Mouse (Mus musculus) gastrocnemius, adult 8-10 months (tissue): ENCODE results near the gene Smg5. TPM values are rescaled to one million over a fixed set of nuclear protein-coding genes. Genes with fewer than 3 reads are reported as not detected.
"Not testable (repeated sequence)": the region's sequence is repeated elsewhere in the genome, so short reads cannot be mapped to it uniquely, and the experiment has no call there.

ENCODE experiments used
- DNase-seq, 2 experiments: peaks; one replicate each; pipeline ENCODE4 v3.0.0; 2022; ENCODE audit warnings: low spot score in 2 of 2
- total RNA-seq, 4 experiments: library from RNA; stranded (reverse); gene quantifications; 2 replicates each; pipeline ENCODE4 v1.2.4; 2022

The Smg5 gene
- total RNA-seq = 10 to 100 TPM; 39.0 to 54.6 (median 44.5) TPM

DNA sequence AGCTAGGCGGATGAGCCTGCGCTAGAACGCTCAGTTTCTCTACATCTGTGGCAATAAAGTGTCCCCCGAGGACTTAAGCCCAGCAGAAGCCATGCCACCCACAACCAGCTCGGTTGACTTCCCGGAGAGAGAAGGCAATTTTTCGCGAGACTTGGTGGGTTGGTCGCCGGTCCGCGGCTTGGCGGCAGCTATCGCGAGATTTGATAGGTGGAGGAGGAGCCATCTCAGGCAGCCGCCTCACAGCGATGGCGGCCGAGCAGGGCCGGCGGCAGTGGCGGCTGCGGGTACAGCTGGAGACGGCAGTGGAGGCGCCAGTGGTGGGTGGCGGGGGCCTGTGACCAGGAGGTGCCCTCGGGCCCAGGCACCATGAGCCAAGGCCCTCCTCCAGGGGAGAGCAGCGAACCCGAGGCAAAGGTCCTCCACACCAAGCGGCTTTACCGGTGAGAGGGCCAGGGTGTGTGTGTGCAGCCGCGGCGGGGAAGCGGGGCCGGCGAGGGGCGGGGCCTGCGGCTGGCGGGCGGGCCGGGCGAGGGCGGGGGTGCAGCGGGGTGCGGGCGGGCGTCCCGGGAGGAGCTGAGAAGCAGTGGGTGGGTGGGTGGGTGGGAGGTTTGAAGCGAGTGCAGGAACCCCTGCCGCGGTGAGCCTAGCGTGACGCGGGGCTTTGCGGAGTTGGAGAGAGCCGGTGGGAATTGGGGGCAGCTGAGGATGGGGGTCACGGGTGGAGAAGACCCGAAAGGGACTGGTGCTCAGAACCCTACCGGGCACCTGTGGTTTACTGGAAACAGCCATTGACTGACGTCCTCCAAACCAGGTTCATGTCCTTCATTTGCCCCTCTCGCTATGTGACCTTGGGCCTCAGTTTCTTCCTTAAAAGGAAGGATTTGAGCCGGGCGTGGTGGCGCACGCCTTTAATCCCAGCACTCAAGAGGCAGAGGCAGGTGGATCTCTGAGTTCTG lies at the start of gene Smg5, which contains the start of gene Tmem79:
Smg5 (plus strand) TSS at position 203 of the 956 bp plus-strand sequence.
Tmem79 (minus strand) TSS at position 91 of the 956 bp plus-strand sequence.
- DNase-seq = peak; percentile 92 to 95

DNA sequence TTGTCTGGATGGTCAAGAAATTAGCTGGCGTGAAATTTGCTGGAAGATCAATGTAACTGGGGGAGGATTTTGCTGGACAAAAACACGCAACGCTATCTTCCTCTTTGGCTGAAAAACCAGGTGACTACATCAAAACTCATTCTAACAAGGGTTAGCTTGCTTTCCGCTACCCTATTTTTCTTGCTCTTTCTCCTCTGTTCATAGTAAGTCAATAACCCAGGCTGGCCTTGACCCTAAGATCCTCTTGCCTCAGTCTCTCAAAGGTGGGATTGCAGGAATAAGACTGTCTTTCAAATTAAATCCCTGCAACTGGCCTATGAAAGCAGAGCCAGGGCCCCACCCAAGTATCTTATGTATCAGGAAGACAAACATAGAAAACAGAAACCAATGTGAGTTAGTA lies 49.0 kb upstream of the Smg5 start, which contains the start of gene Gm38392:
Gm38392 (minus strand) TSS at position 101 of the 400 bp plus-strand sequence.
- DNase-seq = no peak

DNA sequence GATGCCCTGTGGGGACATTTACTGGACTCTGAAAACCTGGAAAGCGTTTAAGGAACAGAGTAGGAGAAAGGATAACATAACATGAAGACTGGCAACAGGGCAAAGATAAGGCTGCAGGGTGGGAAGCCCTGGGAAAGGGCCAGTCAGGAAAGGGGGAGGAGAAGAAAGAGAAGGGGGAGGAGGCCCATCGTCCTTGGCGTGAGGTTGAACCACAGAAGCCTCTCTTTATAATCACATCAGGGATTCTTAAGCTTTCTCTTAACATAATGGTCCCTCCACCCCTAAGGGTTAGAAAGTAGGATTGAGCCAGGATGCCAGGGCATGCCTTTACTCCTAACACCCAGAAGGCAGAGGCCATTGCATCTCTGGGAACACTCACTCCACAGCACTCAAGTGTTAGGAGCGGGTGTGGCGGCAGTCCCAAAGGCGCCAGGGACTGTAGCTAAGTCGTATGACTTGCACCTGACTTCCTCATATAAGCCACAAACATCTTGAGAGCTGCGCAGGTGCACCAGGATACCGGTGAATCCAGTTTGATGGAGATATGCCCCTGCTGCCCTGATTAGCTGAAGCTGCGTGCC lies 47.8 kb upstream of the Smg5 start:
- not testable (repeated sequence) for DNase-seq

DNA sequence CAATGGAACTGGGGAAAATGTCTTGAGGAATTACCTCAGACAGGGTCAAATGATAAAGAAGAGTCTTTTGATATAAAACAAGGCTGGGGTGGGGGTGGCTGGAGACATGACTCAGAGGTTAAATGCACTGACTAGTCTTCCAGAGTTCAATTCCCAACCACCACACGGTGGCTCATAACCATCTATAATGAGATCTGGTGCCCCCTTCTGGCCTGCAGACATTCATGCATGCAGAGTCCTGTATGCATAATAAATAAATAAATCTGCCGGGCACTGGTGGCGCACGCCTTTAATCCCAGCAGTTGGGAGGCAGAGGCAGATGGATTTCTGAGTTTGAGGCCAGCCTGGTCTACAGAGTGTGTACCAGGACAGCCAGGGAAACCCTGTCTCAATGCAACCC lies 44.1 kb upstream of the Smg5 start:
- no peak for DNase-seq

DNA sequence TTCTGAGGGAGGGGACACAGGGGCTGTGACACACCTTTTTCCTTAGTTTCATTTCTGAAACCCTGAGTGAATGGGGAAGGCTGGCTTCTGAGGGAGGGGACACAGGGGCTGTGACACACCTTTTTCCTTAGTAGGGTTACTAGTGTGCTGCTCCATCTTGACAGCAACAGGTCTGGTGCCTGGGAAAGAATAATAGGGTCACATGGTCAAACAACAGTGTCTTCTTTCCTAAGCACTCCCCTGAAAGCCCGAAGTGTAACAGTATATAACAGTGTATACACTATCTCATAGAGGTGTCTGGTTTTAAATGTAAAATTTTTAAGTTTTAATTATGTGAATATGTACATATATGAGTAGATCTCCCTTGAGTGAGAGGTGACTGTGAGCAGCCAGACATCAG lies 40.8 kb upstream of the Smg5 start:
- not testable (repeated sequence) for DNase-seq

DNA sequence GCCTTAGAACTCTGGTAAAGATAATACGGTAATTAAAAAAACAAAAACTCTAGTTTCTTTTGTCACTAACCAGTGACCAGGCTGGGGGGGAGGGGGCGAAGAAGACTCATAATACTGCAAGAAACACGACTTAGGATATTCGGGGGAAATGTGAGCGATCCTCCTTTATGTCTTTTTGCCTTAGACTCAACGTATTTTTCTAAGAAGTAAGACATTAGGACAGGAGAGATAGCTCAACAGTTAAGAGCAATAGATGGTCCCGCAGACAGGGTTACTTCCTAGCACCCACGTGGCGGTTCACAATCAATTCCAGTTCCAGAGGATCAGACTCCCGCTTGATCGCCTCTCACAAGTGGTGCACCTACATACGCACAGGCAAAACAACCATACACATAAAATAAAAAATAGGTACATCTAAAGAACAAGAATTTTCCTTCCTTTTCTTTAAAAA lies 39.9 kb upstream of the Smg5 start:
- no peak for DNase-seq

DNA sequence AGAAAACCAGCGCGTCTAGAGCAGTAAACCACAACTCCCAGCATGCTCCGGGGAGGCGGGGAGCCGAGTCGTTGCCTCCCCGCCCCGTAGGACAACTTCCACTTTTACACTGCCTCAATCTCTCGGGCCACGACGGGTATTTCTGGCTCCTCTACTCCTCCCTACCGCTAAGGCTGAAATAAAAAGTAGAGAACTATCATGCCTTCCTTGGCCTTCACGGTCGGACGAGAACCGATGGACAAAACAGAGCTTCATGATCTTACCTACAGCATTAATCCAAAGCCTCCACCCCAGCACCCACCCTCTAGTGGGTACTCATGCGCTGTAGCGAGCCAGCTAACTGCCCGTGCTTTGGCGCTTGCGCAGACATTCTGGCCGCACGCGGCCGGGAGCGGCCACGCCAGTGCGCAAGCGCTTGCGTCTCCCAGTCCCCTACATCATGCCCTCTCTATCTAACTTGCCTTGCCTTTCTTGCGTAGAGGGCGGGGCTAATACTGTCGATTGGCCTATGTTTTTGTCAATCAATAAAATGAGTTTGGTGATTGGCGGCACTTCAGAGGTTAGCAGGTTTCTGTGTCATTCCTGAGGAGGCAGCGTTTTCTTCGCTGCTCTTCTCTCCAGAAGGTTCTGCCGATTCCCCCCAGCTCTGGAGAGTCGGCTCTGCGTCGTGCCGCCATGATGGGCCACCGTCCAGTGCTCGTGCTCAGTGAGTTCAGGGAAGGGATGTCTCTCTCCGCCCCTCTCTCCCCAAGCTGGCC lies 39.3 kb upstream of the Smg5 start, which contains the start of the genes Tsacc and Cct3:
Tsacc (minus strand) TSS at position 439 of the 758 bp plus-strand sequence.
Cct3 (plus strand) TSS at position 556 of the 758 bp plus-strand sequence.
- DNase-seq = peak; percentile 91 to 96

DNA sequence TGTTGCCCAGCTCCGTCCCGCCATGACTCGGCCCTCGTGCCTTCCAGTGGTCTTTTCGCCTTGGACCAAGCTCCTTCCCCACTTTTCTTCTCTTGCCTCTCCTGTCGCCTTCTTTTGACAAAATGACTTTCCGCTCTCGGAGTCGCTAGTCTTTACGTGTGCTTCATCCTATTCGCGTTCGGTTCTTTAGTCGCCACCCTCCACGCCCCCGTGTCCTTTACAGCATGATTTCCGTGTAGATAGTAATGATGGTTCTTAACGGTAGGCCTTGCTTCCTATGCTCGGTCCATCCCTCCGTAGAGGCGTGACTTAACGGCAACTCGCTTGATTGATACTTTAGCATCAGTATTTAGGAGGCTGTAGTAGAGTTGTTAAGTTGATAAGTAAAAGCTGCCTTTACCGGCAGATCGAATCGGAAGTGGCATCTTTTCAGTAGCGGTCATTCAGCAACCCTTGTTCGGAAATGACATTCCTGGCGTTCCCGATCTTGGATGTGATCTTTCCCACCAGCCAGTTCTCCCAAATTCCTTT lies 38.7 kb upstream of the Smg5 start:
- DNase-seq = no peak

DNA sequence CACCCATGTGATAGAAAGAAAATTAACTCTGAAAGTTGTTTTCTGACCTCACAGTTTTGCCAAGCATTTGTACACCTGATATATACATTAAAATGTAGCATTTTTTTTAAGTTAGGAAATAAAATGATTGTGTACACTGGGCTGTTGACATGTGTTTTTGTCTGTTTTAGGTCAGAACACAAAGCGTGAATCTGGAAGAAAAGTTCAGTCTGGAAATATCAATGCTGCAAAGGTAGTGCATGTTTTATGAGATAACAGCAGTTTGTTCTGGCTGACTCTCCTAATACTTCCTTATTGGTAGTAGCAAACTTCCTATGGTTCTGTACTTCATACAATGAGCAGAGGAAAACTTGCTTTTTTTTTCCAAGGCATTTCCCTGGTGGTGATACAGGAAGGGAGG lies 36.9 kb upstream of the Smg5 start:
- no peak for DNase-seq

DNA sequence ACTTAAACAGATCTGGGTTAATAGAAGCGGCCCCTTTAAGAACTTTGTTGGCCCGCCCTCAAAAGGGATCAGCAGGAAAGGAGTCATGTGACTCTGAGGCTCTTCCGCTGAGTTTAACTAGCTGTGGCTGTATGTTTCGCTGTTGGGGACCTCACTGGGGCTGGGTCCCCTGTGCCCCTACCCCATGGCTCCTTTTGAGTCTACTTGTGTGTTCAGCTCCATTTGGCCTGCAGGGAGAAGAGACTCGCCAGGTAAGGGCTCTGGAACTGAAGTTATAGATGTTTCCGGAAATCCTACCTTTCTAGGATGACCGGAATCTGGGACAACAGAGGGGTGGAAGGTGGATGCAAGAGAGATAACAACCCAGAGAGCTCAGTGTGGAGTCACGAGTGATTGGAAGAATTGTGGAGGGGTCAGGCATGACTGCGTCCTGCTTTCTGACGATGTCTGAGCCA lies 11.1 kb upstream of the Smg5 start, which contains the start of gene Glmp:
Glmp (plus strand) TSS at position 73 of the 455 bp plus-strand sequence.
- peak; percentile 42 to 45 for DNase-seq

DNA sequence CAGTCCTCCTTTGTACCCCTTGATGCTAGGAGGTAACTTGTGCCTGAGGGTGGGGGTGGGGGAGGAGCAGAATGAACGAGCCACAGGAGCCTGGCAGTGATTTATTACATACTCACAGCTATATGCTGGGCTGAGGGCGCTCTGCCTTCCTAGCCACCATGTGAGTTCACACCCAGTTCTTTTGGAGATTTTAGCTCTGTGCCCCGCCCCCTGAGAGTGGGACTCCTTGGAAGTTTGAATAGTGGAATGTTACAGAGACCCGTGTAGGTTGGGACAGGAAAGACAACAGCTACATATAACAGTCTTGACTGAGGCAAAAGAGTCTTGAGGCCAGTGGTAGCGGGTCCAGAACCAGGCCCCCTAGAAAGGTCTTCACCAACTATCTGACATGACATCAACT lies 7.1 kb upstream of the Smg5 start:
- DNase-seq = no peak

DNA sequence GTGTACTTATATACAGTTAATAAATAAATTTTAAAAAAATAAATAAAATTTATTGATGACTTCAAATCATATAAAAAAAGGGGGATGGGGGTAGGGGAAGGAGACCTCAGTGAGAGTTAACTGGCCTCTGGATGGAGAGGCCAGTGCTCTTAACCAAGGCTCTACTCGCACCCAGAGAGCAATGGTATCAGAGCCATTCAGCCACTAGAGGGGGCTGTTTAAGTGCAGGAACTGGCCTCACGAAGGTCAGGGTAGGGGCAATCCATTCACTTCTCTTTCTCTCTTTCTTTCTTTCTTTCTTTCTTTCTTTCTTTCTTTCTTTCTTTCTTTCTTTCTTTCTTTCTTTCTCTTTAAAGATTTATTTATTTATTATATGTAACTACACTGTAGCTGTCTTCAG lies 4.8 kb upstream of the Smg5 start:
- DNase-seq = no peak

DNA sequence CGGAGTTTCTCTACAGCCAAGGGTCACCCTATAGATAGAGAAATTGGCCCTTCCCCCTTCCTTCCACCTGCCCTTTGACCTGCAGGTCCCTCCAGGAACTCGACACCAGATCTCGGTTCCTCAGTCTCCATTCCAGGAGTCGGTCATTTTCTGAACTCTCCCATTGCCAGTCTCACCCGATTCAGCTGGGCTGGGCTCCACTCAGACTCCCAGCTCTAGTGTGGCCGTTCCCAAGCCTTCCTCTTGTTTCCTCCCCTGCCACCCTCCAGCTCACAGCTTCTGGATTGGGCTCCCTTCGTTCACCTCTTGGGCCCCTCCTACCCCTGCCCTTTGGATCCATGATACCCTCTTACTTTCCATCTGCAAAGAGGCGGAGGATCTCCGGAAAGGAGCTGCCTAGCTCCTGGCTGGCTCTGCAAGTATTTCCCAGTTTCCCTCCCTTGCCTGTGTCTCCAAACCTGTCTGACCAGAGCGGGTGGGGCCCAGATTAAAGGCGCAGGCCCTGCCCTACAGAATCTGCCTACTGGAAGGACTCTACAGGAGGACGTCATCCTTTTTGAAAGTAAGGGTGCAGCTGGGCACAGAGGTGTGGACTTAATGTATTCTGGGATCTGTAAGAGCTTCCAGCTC lies 1.9 kb upstream of the Smg5 start:
- DNase-seq = no peak

DNA sequence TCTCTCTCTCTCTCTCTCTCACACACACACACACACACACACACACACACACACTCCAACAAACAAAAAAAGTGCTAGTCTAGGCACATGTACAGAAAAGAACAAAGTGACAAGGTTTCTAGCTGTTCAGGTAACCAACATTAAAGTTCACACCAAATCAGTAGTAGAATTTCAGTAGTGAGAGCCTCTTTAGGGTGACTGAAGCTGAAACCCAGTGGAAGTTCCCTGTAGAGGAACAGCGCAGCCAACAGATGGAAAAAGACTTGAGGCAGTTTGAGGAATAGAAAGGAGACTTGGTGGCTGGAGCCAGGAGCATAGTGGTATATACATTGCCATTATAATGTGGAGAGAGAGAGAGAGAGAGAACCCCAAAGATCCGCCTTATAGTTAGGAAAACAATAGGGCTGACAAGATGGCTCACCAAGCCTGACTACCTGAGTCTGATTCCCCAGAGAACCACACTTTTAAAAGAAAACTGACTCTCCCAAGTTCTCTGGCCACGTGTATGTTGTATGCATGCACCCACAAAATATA lies 1.1 kb upstream of the Smg5 start:
- DNase-seq = no peak

DNA sequence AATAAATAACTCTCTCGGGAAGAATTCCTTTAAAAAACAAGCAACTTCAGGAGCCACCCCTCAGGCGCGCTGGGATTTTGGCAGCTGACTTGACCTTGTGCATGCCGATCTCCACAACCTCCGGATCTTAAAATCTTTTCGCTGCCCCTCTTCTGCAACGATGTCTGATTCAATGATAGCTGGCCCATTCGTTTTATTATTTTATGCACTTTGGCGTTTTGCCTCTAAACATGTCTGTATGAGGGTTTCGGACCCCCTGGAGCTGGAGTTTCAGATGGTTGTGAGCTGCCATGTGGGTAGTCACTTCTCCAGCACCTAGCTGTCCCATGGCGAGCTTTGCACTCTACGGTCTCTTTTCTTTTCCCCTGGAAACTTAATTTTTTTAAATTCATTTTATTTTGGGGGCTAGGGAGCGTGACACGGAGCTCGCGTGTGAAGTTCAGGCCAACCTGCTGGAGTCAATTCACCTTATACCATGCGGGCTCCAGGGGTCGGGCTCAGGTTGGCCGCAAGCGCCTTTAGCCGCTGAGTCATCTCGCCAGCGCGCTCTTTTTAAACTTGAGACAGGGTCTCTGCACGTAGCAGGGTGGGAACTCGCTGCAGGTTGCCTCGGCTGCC lies 515 bp upstream of the Smg5 start:
- no peak for DNase-seq

DNA sequence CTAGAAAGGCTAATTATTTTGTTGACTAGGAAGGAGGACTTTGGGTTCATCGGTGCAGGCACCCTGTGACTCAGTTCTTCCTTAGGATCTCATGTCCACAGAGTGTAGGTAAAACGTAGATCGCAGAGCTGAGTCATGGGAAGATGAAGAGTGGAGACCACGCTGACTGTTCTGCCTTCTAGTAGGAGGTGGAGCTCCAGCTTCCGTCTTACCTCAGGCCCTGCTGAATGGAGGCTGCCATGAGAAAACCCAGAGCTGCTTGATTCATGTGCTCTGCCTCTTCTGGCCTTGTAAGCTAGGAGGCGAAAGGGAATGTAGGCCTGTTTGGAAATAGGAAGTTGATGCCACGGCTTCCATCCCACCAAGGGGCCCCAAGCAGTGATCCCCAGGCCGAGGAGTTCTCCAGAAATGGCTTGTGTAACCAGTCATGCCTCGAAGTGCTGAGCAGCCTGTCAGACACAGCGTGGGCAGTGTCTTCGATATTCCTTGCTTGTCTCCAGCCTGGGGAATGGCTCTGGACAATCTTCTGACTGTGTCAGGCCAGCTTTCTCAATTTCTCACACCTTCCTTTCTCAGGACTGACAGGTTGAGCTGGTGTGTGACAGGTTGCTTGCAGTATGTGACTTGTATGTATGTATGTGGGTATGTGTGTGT lies 1.4 kb downstream of the Smg5 start:
- no peak for DNase-seq

DNA sequence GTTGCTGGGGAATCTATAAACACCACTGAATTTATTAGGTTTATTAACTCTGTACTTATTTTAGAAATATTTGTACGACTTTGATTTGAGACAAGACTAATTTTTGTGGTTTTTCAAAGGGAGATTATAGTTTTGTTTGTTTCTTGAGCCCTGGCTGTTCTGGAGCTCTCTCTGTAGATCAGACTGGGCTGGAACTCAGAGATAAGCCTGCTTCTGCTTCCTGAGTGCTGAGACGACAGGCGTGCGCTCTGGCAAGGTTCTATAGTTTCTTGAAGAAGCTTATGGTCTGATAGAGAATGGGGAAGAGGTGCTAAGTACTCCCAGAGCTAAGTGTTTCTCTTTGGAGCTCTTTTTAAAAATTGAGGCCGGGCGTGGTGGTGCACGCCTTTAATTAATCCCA lies 2.3 kb downstream of the Smg5 start:
- no peak for DNase-seq

DNA sequence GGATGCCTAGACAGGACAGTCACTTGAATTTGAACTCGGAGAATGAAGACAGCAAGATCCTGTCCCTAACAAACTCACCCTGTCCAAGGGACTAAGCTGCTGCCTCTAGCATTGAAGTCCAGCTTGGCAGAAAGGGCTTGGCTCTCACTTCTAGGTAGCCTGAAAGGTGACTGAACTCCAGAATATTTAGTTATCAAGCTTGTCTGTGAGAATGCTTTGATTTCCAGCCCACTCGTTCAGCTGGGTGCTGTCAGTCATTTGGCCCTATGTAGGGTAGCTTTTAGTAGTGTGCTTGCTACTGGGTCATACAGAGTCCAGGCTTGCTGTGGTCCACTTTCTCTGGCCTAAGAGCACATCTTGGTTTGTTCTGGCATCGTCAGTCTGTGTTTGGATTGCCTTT lies 2.9 kb downstream of the Smg5 start:
- DNase-seq = peak in 1 of 2 experiments; percentile 33

DNA sequence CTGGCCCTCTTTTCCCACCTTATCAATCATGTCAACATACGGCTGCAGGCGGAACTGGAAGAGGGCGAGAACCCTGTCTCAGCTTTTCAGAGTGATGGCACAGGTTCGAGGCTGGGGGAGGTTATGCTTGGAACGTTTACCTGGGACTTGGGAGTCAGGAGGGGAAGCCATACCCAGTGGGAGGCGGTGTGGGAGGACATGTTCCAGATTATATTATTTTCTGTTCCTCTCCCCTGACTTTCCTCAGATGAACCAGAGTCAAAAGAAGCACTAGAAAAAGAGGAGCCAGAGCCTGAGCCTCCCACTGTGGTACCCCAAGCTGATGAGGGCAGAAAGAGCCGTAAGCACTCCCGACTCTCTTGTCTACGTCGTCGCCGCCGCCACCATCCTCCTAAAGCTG lies 14.7 kb downstream of the Smg5 start:
- no peak for DNase-seq
